Mouse (Mus musculus) testis, postnatal 14 days (tissue): Measurements from ENCODE around the gene Actr1a.

Experiments
- DNase-seq: peaks from one replicate; pipeline ENCODE4 v3.0.0; 2021; ENCODE audit warnings: low spot score

The Actr1a gene

GRCm38 (mm10) chr19:46399372-46399771, 3.8 kb upstream of the Actr1a start:
- DNase-seq = no peak

GRCm38 (mm10) chr19:46398401-46398800, 2.9 kb upstream of the Actr1a start:
- no peak for DNase-seq

- no peak for DNase-seq
Observed at GRCm38 (mm10) chr19:46397436-46398001, 2.0 kb upstream of the Actr1a start.

- peak; percentile 99 for DNase-seq
Observed at GRCm38 (mm10) chr19:46396686-46397435, 1.3 kb upstream of the Actr1a start, which contains the start of gene Sufu. Gene Sufu (plus strand): TSS chr19:46396896.

- no peak for DNase-seq
Observed at GRCm38 (mm10) chr19:46396109-46396508, 561 bp upstream of the Actr1a start.

GRCm38 (mm10) chr19:46394712-46395108, 838 bp downstream of the Actr1a start:
- no peak for DNase-seq

- no peak for DNase-seq
Observed at GRCm38 (mm10) chr19:46392018-46392417, 3.5 kb downstream of the Actr1a start.

- no peak for DNase-seq
Observed at GRCm38 (mm10) chr19:46389872-46390271, 5.7 kb downstream of the Actr1a start.

- no peak for DNase-seq
Observed at GRCm38 (mm10) chr19:46382275-46382674, 13.3 kb downstream of the Actr1a start.

GRCm38 (mm10) chr19:46375891-46376290, 19.7 kb downstream of the Actr1a start:
- DNase-seq = no peak

GRCm38 (mm10) chr19:46375489-46375888, 20.1 kb downstream of the Actr1a start:
- DNase-seq = no peak

- no peak for DNase-seq
Observed at GRCm38 (mm10) chr19:46374477-46375088, 21.0 kb downstream of the Actr1a start.

GRCm38 (mm10) chr19:46369204-46369603, 26.3 kb downstream of the Actr1a start:
- DNase-seq = no peak

GRCm38 (mm10) chr19:46367798-46368590, 27.6 kb downstream of the Actr1a start:
- no peak for DNase-seq

GRCm38 (mm10) chr19:46363294-46364009, 32.1 kb downstream of the Actr1a start:
- DNase-seq = no peak

GRCm38 (mm10) chr19:46362104-46362503, 33.4 kb downstream of the Actr1a start:
- DNase-seq = no peak

GRCm38 (mm10) chr19:46358381-46358780, 37.2 kb downstream of the Actr1a start:
- DNase-seq = no peak

- peak; percentile 64 for DNase-seq
Observed at GRCm38 (mm10) chr19:46357344-46358280, 37.9 kb downstream of the Actr1a start.

GRCm38 (mm10) chr19:46356701-46357138, 38.8 kb downstream of the Actr1a start:
- DNase-seq = peak; percentile 86

GRCm38 (mm10) chr19:46350168-46350932, 45.2 kb downstream of the Actr1a start, which contains the start of gene 2310034G01Rik:
Gene 2310034G01Rik (minus strand): TSS chr19:46350302.
- no peak for DNase-seq
